8 mouse cellular contexts compared by ENCODE assay signal in genomic region chr13:17804909-17805613, GRCm38 (mm10). TPM values are rescaled to one million over a fixed set of nuclear protein-coding genes. Genes with fewer than 3 reads are reported as not detected.
DNase-seq lines count a peak whose midpoint lies in the region; ATAC-seq lines count a peak whose summit lies in the region.

Gene Cdk13, minus strand, starts transcription at chr13:17805097.

- peak within 1 kb of the TSS; percentile 91 for H3K9ac ChIP-seq in hindbrain, embryonic 16.5 days (ENCODE audit: low read depth, low read length)

- H3K4me2 ChIP-seq in hindbrain, embryonic 16.5 days (ENCODE audit: low read length): peak within 1 kb of the TSS; percentile 92

- H3K79me2 ChIP-seq in macrophage (ENCODE audit: inconsistent target): peaks cover 35% of the 10 kb centered on the region

- peak within 1 kb of the TSS; percentile 98 for H3K27ac ChIP-seq in hindbrain, embryonic 16.5 days (ENCODE audit: low read depth, low read length)
- peak within 1 kb of the TSS; percentile 75 for H3K27ac ChIP-seq in macrophage

- peak; percentile 94 for DNase-seq in WW6 (ENCODE audit: low read depth, low spot score)
- DNase-seq in cerebellum, postnatal 4 days (ENCODE audit: low spot score in 2 of 2): peak; percentile 98 to 99
- DNase-seq in gastrocnemius, adult 18-20 months (ENCODE audit: low spot score): peak; percentile 98
- DNase-seq in left cerebral cortex, adult 18-20 months (ENCODE audit: low spot score in 2 of 2): peak; percentile 99 to 100
- peak; percentile 100 for DNase-seq in right cerebral cortex, adult 18-20 months
- DNase-seq in urinary bladder, postnatal 10 days (ENCODE audit: low spot score): peak; percentile 97

- H3K9me3 ChIP-seq in hindbrain, embryonic 16.5 days (ENCODE audit: control insufficient read depth, low read length): no peaks in the 10 kb centered on the region

- H3K36me3 ChIP-seq in hindbrain, embryonic 16.5 days (ENCODE audit: control insufficient read depth, insufficient read depth, low read length): no peaks in the 10 kb centered on the region
- no peaks in the 10 kb centered on the region for H3K36me3 ChIP-seq in macrophage (ENCODE audit: inconsistent target)

- ATAC-seq in hindbrain, embryonic 16.5 days: peak; percentile 97

- peaks cover 9% of the 10 kb centered on the region for H3K4me1 ChIP-seq in hindbrain, embryonic 16.5 days (ENCODE audit: control insufficient read depth, insufficient read depth, low read depth, low read length)

- H3K27me3 ChIP-seq in hindbrain, embryonic 16.5 days (replicated peaks; ENCODE audit: control insufficient read depth, insufficient read depth, low read length): no peaks in the 10 kb centered on the region

- H3K4me3 ChIP-seq in hindbrain, embryonic 16.5 days (ENCODE audit: low read length): peak within 1 kb of the TSS; percentile 99
- peak within 1 kb of the TSS; percentile 52 for H3K4me3 ChIP-seq in macrophage (ENCODE audit: inconsistent target)

- under 1% methylated on average over 91 of the region's 110 CpGs for WGBS in hindbrain, embryonic 16.5 days
- WGBS in macrophage (ENCODE audit: missing documents): under 1% methylated on average over 80 of the region's 110 CpGs

RNA-seq across cellular contexts. Expression of gene Cdk13, which starts in this region (rescaled TPM):
- total RNA-seq in gastrocnemius, adult 18-20 months (2021): 10 to 100 TPM; 18.6 to 19.6 TPM
- polyA plus RNA-seq in hindbrain, embryonic 16.5 days (2015; fragmentation: Nextera tagmentation; extraction: Ambion mirVana): 9.0 and 9.5 TPM in 2 replicates
- 10 to 100 TPM; 56.1 to 63.1 TPM for total RNA-seq in left cerebral cortex, adult 18-20 months (2021)
- total RNA-seq in macrophage (2018; cell fraction: chromatin; rRNA removed): 100 to 1,000 TPM; 169 to 302 (median 235) TPM
- total RNA-seq in macrophage (2018; cell fraction: cytosol; rRNA removed): 10 to 100 TPM; 31.2 to 54.4 (median 42.6) TPM
- 100 to 1,000 TPM in 20 of 26 experiments, 10 to 100 TPM in 6; 83.8 to 161 (median 114) TPM for total RNA-seq in macrophage (2018; cell fraction: nucleus; rRNA removed)
- polyA plus RNA-seq in macrophage (2018): 23.1 to 34.6 TPM (median 26.1 TPM) in 3 replicates

Comparison
In these comparisons a context has a peak if more than half of its experiments do, and no peak if none do; other contexts are left out.
1. Peak in every context shown above with its lines: DNase-seq, ATAC-seq, H3K4me3 ChIP-seq and H3K27ac ChIP-seq.